Mouse (Mus musculus) liver, postnatal 0 days (tissue): ENCODE results near the gene Msh5.

ENCODE experiments used
- CTCF ChIP-seq: sonication (generic); IDR thresholded peaks from 2 replicates; pipeline ENCODE4 v1.5.1; 2016; ENCODE audit warnings: antibody characterized with exemption, low read depth
- EP300 ChIP-seq: IDR thresholded peaks from 2 replicates; pipeline ENCODE4 v1.6.1; 2016; ENCODE audit warnings: antibody characterized with exemption, low read depth, mild to moderate bottlenecking

GRCm38 (mm10) chr17:35083929-35084497 is 37.5 kb upstream of the Msh5 start:
- no peak for TF ChIP-seq CTCF
- TF ChIP-seq EP300: no peak
